ENCODE assay signal across 8 mouse cellular contexts in genomic region chrX:73718686-73719362, GRCm38 (mm10). TPM values are rescaled to one million over a fixed set of nuclear protein-coding genes. Genes with fewer than 3 reads are reported as not detected.
A peak's percentile ranks its signal among the peaks of the same experiment; 100 is the strongest.
DNase-seq lines count a peak whose midpoint lies in the region; ATAC-seq lines count a peak whose summit lies in the region.

No protein-coding gene starts in this region.

- H3K27me3 ChIP-seq in lung, embryonic 16.5 days (ENCODE audit: control insufficient read depth, insufficient read depth, low read depth, low read length): no peaks in the 10 kb centered on the region

- H3K27ac ChIP-seq in lung, embryonic 16.5 days (ENCODE audit: low read length): peak overlapping the region; percentile 88

- peak overlapping the region; percentile 65 for H3K4me2 ChIP-seq in lung, embryonic 16.5 days (ENCODE audit: low read depth, low read length)

- H3K4me1 ChIP-seq in lung, embryonic 16.5 days (replicated peaks; ENCODE audit: control insufficient read depth, insufficient read depth, low read length): peaks cover 17% of the 10 kb centered on the region

- no peaks in the 10 kb centered on the region for H3K9me3 ChIP-seq in lung, embryonic 16.5 days (ENCODE audit: control insufficient read depth, low read length)

- no peak for ATAC-seq in lung, embryonic 16.5 days (ENCODE audit: low read depth)

- 38% methylated on average over 5 of the region's 5 CpGs for WGBS in lung, embryonic 16.5 days

- H3K4me3 ChIP-seq in lung, embryonic 16.5 days (ENCODE audit: low read length): peak overlapping the region; percentile 67

- H3K9ac ChIP-seq in lung, embryonic 16.5 days (ENCODE audit: low read length): peak overlapping the region; percentile 71

- peak; percentile 56 for DNase-seq in ovary, postnatal 36 days (ENCODE audit: low spot score)
- no peak for DNase-seq in ovary, postnatal 14 days (ENCODE audit: low spot score)
- peak; percentile 24 for DNase-seq in adrenal gland, postnatal 4 days (ENCODE audit: low spot score in 2 of 2)
- peak; percentile 49 to 65 for DNase-seq in heart, adult 18-20 months
- DNase-seq in kidney, adult 8-10 months: peak; percentile 22 to 43
- peak; percentile 29 to 41 for DNase-seq in spleen, postnatal 14 days (ENCODE audit: low spot score in 2 of 2)
- no peak for DNase-seq in right cerebral cortex, adult 2 months (ENCODE audit: low spot score in 2 of 2)

- H3K36me3 ChIP-seq in lung, embryonic 16.5 days (ENCODE audit: control insufficient read depth, insufficient read depth, low read length): 0 out of 2 replicates have a peak, but pooled peaks cover 6% of the 10 kb centered on the region

RNA-seq across cellular contexts. Expression of gene Abcd1, which starts 2.4 kb away (rescaled TPM):
- 10 to 100 TPM; 28.9 to 29.6 TPM for total RNA-seq in adrenal gland, postnatal 4 days (2021)
- total RNA-seq in heart, adult 18-20 months (2021): 10 to 100 TPM; 29.2 to 29.6 TPM
- 27.9 and 29.5 TPM in 2 replicates for polyA plus RNA-seq in lung, embryonic 16.5 days (2015; fragmentation: Nextera tagmentation; extraction: Ambion mirVana)

RNA-seq across cellular contexts. Expression of gene Bcap31, which starts 2.8 kb away (rescaled TPM):
- 100 to 1,000 TPM; 175 to 197 TPM for total RNA-seq in adrenal gland, postnatal 4 days (2021)
- total RNA-seq in heart, adult 18-20 months (2021): 10 to 100 TPM; 90.2 to 93.3 TPM
- 301 and 317 TPM in 2 replicates for polyA plus RNA-seq in lung, embryonic 16.5 days (2015; fragmentation: Nextera tagmentation; extraction: Ambion mirVana)

RNA-seq across cellular contexts. Expression of gene Plxnb3, which starts 38.1 kb away (rescaled TPM):
- 1 to 10 TPM; 2.2 to 2.6 TPM for total RNA-seq in adrenal gland, postnatal 4 days (2021)
- total RNA-seq in heart, adult 18-20 months (2021): 1 to 10 TPM; 1.7 to 2.0 TPM
- 0.35 and 0.52 TPM in 2 replicates for polyA plus RNA-seq in lung, embryonic 16.5 days (2015; fragmentation: Nextera tagmentation; extraction: Ambion mirVana)

RNA-seq across cellular contexts. Expression of gene Slc6a8, which starts 45.9 kb away (rescaled TPM):
- total RNA-seq in adrenal gland, postnatal 4 days (2021): 10 to 100 TPM; 66.1 to 78.9 TPM
- total RNA-seq in heart, adult 18-20 months (2021): 100 to 1,000 TPM; 156 to 169 TPM
- 5.2 and 5.6 TPM in 2 replicates for polyA plus RNA-seq in lung, embryonic 16.5 days (2015; fragmentation: Nextera tagmentation; extraction: Ambion mirVana)

RNA-seq across cellular contexts. Expression of gene Srpk3, which starts 55.4 kb away (rescaled TPM):
- total RNA-seq in adrenal gland, postnatal 4 days (2021): 1 to 10 TPM; 2.7 to 4.6 TPM
- total RNA-seq in heart, adult 18-20 months (2021): 10 to 100 TPM; 23.9 to 26.0 TPM
- 5.0 and 7.4 TPM in 2 replicates for polyA plus RNA-seq in lung, embryonic 16.5 days (2015; fragmentation: Nextera tagmentation; extraction: Ambion mirVana)

Comparison
In these comparisons a context has a peak if more than half of its experiments do, and no peak if none do; other contexts are left out.
1. DNase-seq: peak in ovary, postnatal 36 days (single experiment), adrenal gland, postnatal 4 days (2 of 2), heart, adult 18-20 months (2 of 2), kidney, adult 8-10 months (2 of 2) and spleen, postnatal 14 days (2 of 2); none in ovary, postnatal 14 days (single experiment) and right cerebral cortex, adult 2 months (0 of 2).